Mouse (Mus musculus) thymus, adult 18-20 months (tissue): Measurements from ENCODE around the gene Abhd6.

Source experiments
- DNase-seq, 2 experiments: peaks; one replicate each; pipeline ENCODE4 v3.0.0; 2022; ENCODE audit warnings: mixed read lengths in 2 of 2

Gene Abhd6

GRCm38 (mm10) chr14:8034561-8034960 lies 31.9 kb downstream of the Abhd6 start:
- no peak for DNase-seq

- DNase-seq: no peak
Observed at GRCm38 (mm10) chr14:8035951-8036350, 33.2 kb downstream of the Abhd6 start.

- no peak for DNase-seq
Observed at GRCm38 (mm10) chr14:8036406-8036805, 33.7 kb downstream of the Abhd6 start.

- DNase-seq: no peak
Observed at GRCm38 (mm10) chr14:8038150-8038549, 35.4 kb downstream of the Abhd6 start.

GRCm38 (mm10) chr14:8038791-8039448 lies 36.2 kb downstream of the Abhd6 start:
- DNase-seq: no peak

GRCm38 (mm10) chr14:8040179-8040578 lies 37.5 kb downstream of the Abhd6 start:
- DNase-seq: no peak

- no peak for DNase-seq
Observed at GRCm38 (mm10) chr14:8040911-8041678, 38.4 kb downstream of the Abhd6 start.

GRCm38 (mm10) chr14:8042120-8042519 lies 39.4 kb downstream of the Abhd6 start:
- no peak for DNase-seq

- DNase-seq: no peak
Observed at GRCm38 (mm10) chr14:8042577-8042976, 39.9 kb downstream of the Abhd6 start.

GRCm38 (mm10) chr14:8044330-8044729 lies 41.6 kb downstream of the Abhd6 start:
- DNase-seq: no peak

GRCm38 (mm10) chr14:8044786-8045185 lies 42.1 kb downstream of the Abhd6 start:
- no peak for DNase-seq

GRCm38 (mm10) chr14:8045187-8045846 lies 42.6 kb downstream of the Abhd6 start:
- DNase-seq: no peak

GRCm38 (mm10) chr14:8046839-8047238 lies 44.1 kb downstream of the Abhd6 start:
- DNase-seq: no peak

- no peak for DNase-seq
Observed at GRCm38 (mm10) chr14:8049334-8049733, 46.6 kb downstream of the Abhd6 start.

GRCm38 (mm10) chr14:8051869-8052268 lies 49.2 kb downstream of the Abhd6 start:
- DNase-seq: no peak

- DNase-seq: no peak
Observed at GRCm38 (mm10) chr14:8052661-8053060, 50.0 kb downstream of the Abhd6 start.

GRCm38 (mm10) chr14:8054310-8055102 lies 51.8 kb downstream of the Abhd6 start:
- no peak for DNase-seq

- DNase-seq: no peak
Observed at GRCm38 (mm10) chr14:8056076-8056475, 53.4 kb downstream of the Abhd6 start.

GRCm38 (mm10) chr14:8059938-8060337 lies 57.2 kb downstream of the Abhd6 start:
- DNase-seq: no peak

GRCm38 (mm10) chr14:8062076-8062475 lies 59.4 kb downstream of the Abhd6 start:
- no peak for DNase-seq

- no peak for DNase-seq
Observed at GRCm38 (mm10) chr14:8062537-8063301, 60.0 kb downstream of the Abhd6 start.
